Mouse (Mus musculus): Measurements from ENCODE around the gene Hsd17b1. TPM values are rescaled to one million over a fixed set of nuclear protein-coding genes. Genes with fewer than 3 reads are reported as not detected.

Gene Hsd17b1
- polyA plus RNA-seq, 1 experiment from 2014 or later: 0.16 TPM

DNA sequence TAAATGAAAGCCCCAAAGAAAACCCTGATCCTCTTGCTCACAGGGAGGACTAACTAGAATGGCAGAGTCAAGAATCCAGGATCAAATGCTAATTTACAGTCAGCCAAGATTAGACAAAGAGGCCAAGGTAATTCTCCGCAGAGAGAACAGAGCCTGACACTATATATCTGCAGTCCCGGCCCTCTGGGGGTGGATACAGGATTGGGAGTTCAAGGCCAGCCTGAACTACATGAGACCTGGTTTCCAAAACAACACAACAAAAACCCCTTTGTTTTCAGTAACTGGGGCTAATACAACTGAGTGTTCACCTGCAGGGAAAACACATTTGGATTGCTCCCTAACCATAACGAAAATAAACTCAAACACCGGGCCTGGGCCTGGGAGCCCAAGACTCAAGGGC lies 13.7 kb upstream of the Hsd17b1 start:
- H3K27ac ChIP-seq (ENCODE audit: low read length): peak overlapping the region; percentile 99
- ATAC-seq: no peak
- no peak overlapping the region for H3K4me3 ChIP-seq (ENCODE audit: low read length)
- H3K4me1 ChIP-seq (ENCODE audit: control insufficient read depth, insufficient read depth, low read length): peaks cover 56% of the 10 kb centered on the region
- no peak overlapping the region for H3K4me2 ChIP-seq (ENCODE audit: low read depth, low read length)
- no peaks in the 10 kb centered on the region for H3K27me3 ChIP-seq (replicated peaks; ENCODE audit: control insufficient read depth, insufficient read depth, low read length)
- no peaks in the 10 kb centered on the region for H3K36me3 ChIP-seq (ENCODE audit: control insufficient read depth, insufficient read depth, low read length)
- H3K9ac ChIP-seq (ENCODE audit: low read depth, low read length): no peak overlapping the region
- 67% methylated on average over 4 of the region's 4 CpGs for WGBS
- H3K9me3 ChIP-seq (ENCODE audit: control insufficient read depth, low read length): no peaks in the 10 kb centered on the region

DNA sequence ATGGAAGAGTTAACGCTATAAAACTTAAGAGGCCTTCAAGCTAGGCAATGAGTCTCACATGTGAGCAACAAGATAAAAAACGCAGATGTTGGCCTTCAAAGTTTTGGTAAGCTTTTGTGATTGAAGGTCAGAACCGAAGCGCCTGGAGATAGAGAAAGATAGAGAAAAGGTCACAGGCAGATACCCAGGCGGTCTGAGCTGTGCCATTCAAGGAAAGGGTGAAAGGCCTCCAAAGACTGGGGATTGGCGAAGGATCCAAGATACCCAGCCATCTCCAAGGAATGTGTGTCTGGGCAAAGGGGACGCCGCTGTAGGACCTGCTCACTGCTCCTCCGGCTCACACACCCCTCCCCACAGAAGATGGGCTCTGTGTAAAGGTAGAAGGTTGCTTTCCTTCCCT lies 13.2 kb upstream of the Hsd17b1 start:
- WGBS: 90% methylated on average over 9 of the region's 9 CpGs
- H3K27ac ChIP-seq (ENCODE audit: low read length): peak overlapping the region; percentile 99; the same call in 1 of the 2 replicates
- H3K36me3 ChIP-seq (ENCODE audit: control insufficient read depth, insufficient read depth, low read length): no peaks in the 10 kb centered on the region
- no peak overlapping the region for H3K4me2 ChIP-seq (ENCODE audit: low read depth, low read length)
- no peaks in the 10 kb centered on the region for H3K27me3 ChIP-seq (replicated peaks; ENCODE audit: control insufficient read depth, insufficient read depth, low read length)
- ATAC-seq: no peak
- H3K4me1 ChIP-seq (ENCODE audit: control insufficient read depth, insufficient read depth, low read length): peaks cover 51% of the 10 kb centered on the region
- no peak overlapping the region for H3K4me3 ChIP-seq (ENCODE audit: low read length)
- no peak overlapping the region for H3K9ac ChIP-seq (ENCODE audit: low read depth, low read length)
- H3K9me3 ChIP-seq (ENCODE audit: control insufficient read depth, low read length): no peaks in the 10 kb centered on the region

DNA sequence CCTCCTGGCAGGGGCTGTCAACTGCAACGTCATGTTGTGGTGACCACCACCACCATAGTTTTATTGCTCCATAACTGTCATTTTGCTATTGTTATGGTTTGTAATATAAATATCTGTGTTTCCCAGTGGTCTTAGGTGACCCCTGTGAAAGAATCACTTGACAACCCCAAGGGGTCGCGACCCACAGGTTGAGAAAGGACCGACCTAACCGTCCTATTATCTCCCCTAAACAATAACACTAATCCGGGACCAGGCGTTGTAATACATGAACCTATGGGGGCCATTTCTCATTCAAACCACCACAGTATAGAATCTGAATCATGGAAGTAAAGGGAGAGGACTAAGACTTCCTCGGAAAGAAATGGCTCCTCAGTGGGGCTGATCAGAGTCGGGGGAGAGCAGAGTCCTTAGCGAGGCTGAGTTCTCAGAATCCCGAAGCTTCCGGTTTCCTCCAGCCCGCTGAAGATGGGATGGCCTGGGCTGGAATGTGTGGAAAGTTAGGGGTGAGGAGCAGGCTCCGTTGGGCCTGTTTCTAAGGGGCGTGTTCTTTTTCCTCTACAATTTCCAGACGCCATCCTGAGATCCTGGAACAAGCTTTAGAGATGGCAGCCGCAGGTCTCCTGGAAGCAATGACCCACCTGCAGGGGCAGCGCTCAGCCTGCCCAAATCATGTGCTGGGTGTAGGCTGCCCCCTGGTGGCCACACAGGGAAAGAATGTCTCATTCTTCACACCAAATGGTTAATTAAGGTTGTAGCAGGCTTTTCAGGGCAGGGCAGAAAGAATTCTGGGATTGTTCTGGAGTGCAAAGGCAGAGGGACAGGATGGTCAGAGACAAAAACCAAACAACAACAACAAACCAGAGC lies 11.4 kb upstream of the Hsd17b1 start:
- Histone ChIP-seq H3K9ac (ENCODE audit: low read depth, low read length) (peak overlapping the region; percentile 44), H3K4me2 (ENCODE audit: low read depth, low read length) (peak overlapping the region; percentile 50), H3K27me3 (replicated peaks; ENCODE audit: control insufficient read depth, insufficient read depth, low read length) (no peaks in the 10 kb centered on the region), H3K9me3 (ENCODE audit: control insufficient read depth, low read length) (no peaks in the 10 kb centered on the region), H3K27ac (ENCODE audit: low read length) (peak overlapping the region; percentile 34; the same call in 1 of the 2 replicates), H3K36me3 (ENCODE audit: control insufficient read depth, insufficient read depth, low read length) (no peaks in the 10 kb centered on the region), H3K4me1 (ENCODE audit: control insufficient read depth, insufficient read depth, low read length) (peaks cover 40% of the 10 kb centered on the region), H3K4me3 (ENCODE audit: low read length) (peak overlapping the region; percentile 35)
- peak; percentile 9; the same call in 1 of the 2 replicates for ATAC-seq
- 17% methylated on average over 18 of the region's 18 CpGs for WGBS

DNA sequence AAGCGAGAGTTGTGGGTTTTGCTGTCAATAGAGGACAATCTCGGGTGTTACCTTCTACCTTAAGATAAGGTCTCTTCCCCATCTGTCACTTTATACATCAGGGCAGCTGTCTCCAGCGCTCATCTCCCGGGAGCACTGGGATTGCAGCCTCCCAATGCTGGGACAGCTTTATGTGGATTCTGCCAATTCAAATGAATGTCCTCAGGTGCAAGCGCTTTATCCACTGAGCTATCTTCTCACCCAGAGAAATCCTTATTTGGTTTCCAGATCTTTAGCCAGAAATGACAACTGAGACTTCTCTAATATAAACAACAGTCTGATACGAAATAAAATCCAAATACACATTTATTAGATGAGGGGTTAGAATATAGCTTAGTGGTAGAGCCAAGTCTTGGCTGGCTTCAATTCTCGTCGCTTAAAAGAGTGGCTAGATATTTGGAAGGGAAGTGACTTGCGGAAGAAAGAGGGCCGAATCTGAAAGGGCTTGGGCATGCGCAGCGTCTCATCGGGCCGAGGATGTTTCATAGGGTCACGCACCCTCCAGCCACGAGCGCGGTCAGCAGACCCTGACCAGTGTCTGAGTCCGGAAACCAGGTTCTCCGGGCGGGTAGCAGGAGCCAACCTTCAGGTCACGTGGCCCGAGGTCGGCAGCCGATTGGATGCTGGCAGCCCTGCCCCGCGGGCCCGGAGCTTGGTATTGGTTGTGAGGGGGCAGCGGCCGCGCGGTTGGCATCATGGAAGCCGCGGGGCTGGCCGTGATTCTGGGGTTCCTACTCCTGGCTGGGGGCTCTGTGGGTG lies 8.6 kb upstream of the Hsd17b1 start, which contains the start of gene Naglu:
Naglu (plus strand) TSS at position 622 of the 798 bp plus-strand sequence.
- Histone ChIP-seq H3K27ac (ENCODE audit: low read length) (0 out of 2 replicates have a peak within 1 kb of the TSS, but pooled peaks have one; percentile 60), H3K9me3 (ENCODE audit: control insufficient read depth, low read length) (no peaks in the 10 kb centered on the region), H3K36me3 (ENCODE audit: control insufficient read depth, insufficient read depth, low read length) (no peaks in the 10 kb centered on the region), H3K4me2 (ENCODE audit: low read depth, low read length) (peak within 1 kb of the TSS; percentile 96), H3K4me3 (ENCODE audit: low read length) (peak within 1 kb of the TSS; percentile 79), H3K4me1 (ENCODE audit: control insufficient read depth, insufficient read depth, low read length) (peaks cover 14% of the 10 kb centered on the region), H3K27me3 (replicated peaks; ENCODE audit: control insufficient read depth, insufficient read depth, low read length) (no peaks in the 10 kb centered on the region), H3K9ac (ENCODE audit: low read depth, low read length) (peak within 1 kb of the TSS; percentile 81)
- WGBS: 5% methylated on average over 35 of the region's 35 CpGs
- peak; percentile 88 for ATAC-seq

DNA sequence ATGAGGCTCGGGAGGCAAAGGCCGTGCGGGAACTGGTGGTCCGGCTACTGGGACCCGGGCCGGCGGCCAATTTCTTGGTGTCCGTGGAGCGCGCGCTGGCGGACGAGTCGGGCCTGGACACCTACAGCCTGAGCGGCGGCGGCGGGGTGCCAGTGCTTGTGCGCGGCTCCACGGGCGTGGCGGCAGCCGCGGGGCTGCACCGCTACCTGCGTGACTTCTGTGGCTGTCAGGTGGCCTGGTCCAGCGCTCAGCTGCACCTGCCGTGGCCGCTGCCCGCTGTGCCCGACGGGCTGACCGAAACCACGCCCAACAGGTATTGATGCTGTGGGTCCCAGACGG lies 8.1 kb upstream of the Hsd17b1 start:
- Histone ChIP-seq H3K4me3 (ENCODE audit: low read length) (peak overlapping the region; percentile 79), H3K36me3 (ENCODE audit: control insufficient read depth, insufficient read depth, low read length) (no peaks in the 10 kb centered on the region), H3K9ac (ENCODE audit: low read depth, low read length) (peak overlapping the region; percentile 81), H3K27me3 (replicated peaks; ENCODE audit: control insufficient read depth, insufficient read depth, low read length) (no peaks in the 10 kb centered on the region), H3K27ac (ENCODE audit: low read length) (0 out of 2 replicates have a peak overlapping the region, but pooled peaks have one; percentile 60), H3K4me2 (ENCODE audit: low read depth, low read length) (peak overlapping the region; percentile 96), H3K9me3 (ENCODE audit: control insufficient read depth, low read length) (no peaks in the 10 kb centered on the region), H3K4me1 (ENCODE audit: control insufficient read depth, insufficient read depth, low read length) (peaks cover 11% of the 10 kb centered on the region)
- under 1% methylated on average over 36 of the region's 36 CpGs for WGBS
- ATAC-seq: peak; percentile 71

DNA sequence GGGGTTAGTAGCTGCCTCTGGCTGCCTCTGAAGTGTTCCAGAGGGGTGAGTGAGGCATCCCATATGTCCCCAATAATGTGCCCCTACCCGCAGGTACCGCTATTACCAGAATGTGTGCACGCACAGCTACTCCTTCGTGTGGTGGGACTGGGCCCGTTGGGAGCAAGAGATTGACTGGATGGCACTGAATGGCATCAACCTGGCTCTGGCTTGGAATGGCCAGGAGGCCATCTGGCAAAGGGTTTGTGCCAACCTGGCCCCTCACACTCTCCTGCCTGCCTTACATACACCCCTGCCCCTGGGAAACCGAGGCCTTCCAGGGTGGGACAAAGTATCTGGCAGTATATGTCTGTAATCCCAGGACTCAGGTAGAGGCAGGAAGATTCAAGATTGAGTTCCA lies 7.2 kb upstream of the Hsd17b1 start:
- WGBS: 73% methylated on average over 6 of the region's 6 CpGs
- H3K9me3 ChIP-seq (ENCODE audit: control insufficient read depth, low read length): no peaks in the 10 kb centered on the region
- H3K4me2 ChIP-seq (ENCODE audit: low read depth, low read length): peak overlapping the region; percentile 96
- H3K27me3 ChIP-seq (replicated peaks; ENCODE audit: control insufficient read depth, insufficient read depth, low read length): no peaks in the 10 kb centered on the region
- H3K36me3 ChIP-seq (ENCODE audit: control insufficient read depth, insufficient read depth, low read length): no peaks in the 10 kb centered on the region
- H3K9ac ChIP-seq (ENCODE audit: low read depth, low read length): no peak overlapping the region
- peaks cover 10% of the 10 kb centered on the region for H3K4me1 ChIP-seq (ENCODE audit: control insufficient read depth, insufficient read depth, low read length)
- H3K4me3 ChIP-seq (ENCODE audit: low read length): no peak overlapping the region
- ATAC-seq: no peak
- no peak overlapping the region for H3K27ac ChIP-seq (ENCODE audit: low read length)

DNA sequence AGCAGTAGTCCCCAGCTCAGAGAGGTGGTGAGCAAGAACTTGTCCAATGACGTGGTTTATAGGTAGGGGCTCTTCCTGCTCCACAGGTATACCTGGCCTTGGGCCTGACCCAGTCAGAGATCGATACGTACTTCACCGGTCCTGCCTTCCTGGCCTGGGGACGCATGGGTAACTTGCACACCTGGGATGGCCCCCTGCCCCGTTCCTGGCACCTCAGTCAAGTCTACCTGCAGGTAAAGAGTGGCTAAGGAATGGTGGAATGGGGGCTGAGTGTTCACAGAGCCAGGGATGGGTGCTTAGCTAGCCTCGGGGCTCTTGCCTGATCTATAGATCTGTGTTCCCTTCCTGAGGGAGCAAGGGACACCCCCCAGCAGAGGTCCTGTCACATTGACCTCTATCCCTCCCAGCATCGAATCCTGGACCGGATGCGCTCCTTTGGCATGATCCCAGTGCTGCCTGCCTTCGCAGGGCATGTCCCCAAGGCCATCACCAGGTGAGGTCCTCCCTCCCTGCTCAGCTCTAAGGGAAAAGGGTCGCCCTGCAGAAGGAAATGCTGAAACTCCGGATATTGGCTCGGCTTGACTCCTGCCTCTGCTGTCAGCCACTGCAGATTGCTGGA lies 6.3 kb upstream of the Hsd17b1 start:
- Histone ChIP-seq H3K4me1 (ENCODE audit: control insufficient read depth, insufficient read depth, low read length) (peaks cover 3% of the 10 kb centered on the region; the same call in 1 of the 2 replicates), H3K36me3 (ENCODE audit: control insufficient read depth, insufficient read depth, low read length) (no peaks in the 10 kb centered on the region), H3K4me3 (ENCODE audit: low read length) (no peak overlapping the region), H3K4me2 (ENCODE audit: low read depth, low read length) (no peak overlapping the region), H3K27ac (ENCODE audit: low read length) (no peak overlapping the region), H3K9ac (ENCODE audit: low read depth, low read length) (no peak overlapping the region), H3K27me3 (replicated peaks; ENCODE audit: control insufficient read depth, insufficient read depth, low read length) (no peaks in the 10 kb centered on the region), H3K9me3 (ENCODE audit: control insufficient read depth, low read length) (no peaks in the 10 kb centered on the region)
- WGBS: 76% methylated on average over 14 of the region's 14 CpGs
- no peak for ATAC-seq

DNA sequence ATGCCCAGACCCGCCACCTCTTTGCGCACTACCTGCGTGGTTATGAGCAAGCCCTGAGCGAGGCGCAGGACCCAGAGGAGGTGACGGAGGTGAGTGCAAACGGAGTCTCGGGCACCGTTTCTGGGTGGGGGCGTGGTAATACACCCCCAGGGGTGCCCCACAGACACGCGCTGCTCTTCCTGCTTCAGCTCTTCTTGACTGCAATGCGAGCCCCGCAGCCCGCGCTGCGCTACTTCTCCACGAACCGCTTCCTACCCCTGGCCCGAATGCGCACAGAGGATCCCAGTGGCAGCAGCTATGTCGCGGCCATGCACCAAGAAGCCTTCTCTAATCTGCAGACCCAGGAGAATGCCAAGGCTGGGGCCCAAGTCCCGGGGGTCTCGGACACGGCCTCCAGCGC lies 1.5 kb downstream of the Hsd17b1 start:
- Histone ChIP-seq H3K4me1 (ENCODE audit: control insufficient read depth, insufficient read depth, low read length) (peaks cover 17% of the 10 kb centered on the region), H3K9me3 (ENCODE audit: control insufficient read depth, low read length) (no peaks in the 10 kb centered on the region), H3K4me3 (ENCODE audit: low read length) (peak overlapping the region; percentile 21), H3K36me3 (ENCODE audit: control insufficient read depth, insufficient read depth, low read length) (no peaks in the 10 kb centered on the region; the same call in 1 of the 2 replicates), H3K27me3 (replicated peaks; ENCODE audit: control insufficient read depth, insufficient read depth, low read length) (peaks cover 33% of the 10 kb centered on the region), H3K9ac (ENCODE audit: low read depth, low read length) (0 out of 2 replicates have a peak overlapping the region, but pooled peaks have one; percentile 26), H3K27ac (ENCODE audit: low read length) (no peak overlapping the region), H3K4me2 (ENCODE audit: low read depth, low read length) (peak overlapping the region; percentile 16; the same call in 1 of the 2 replicates)
- 5% methylated on average over 27 of the region's 27 CpGs for WGBS
- no peak for ATAC-seq

DNA sequence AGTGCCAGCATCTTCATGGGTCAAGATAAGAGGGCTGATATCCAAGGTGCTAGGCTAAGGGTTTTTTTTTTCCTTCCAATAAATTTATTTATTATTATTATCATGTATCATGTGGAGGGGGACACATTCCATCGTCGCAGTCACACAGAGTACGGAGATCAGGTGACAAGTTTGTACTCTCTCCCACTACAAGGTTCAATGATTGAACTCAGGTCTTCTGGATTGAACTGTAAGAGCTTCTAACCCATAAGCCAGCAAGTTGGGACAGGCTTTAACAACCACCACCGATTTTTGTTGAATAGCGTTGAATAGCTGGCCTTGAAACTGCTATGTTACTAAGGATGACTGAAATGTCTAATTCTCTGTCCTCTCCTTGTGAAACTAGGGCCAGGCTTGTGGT lies 2.2 kb downstream of the Hsd17b1 start:
- Histone ChIP-seq H3K4me1 (ENCODE audit: control insufficient read depth, insufficient read depth, low read length) (peaks cover 17% of the 10 kb centered on the region), H3K9me3 (ENCODE audit: control insufficient read depth, low read length) (no peaks in the 10 kb centered on the region), H3K36me3 (ENCODE audit: control insufficient read depth, insufficient read depth, low read length) (no peaks in the 10 kb centered on the region; the same call in 1 of the 2 replicates), H3K4me3 (ENCODE audit: low read length) (no peak overlapping the region), H3K27ac (ENCODE audit: low read length) (no peak overlapping the region), H3K4me2 (ENCODE audit: low read depth, low read length) (no peak overlapping the region), H3K27me3 (replicated peaks; ENCODE audit: control insufficient read depth, insufficient read depth, low read length) (peaks cover 33% of the 10 kb centered on the region), H3K9ac (ENCODE audit: low read depth, low read length) (no peak overlapping the region)
- no peak for ATAC-seq
- 64% methylated on average over 5 of the region's 5 CpGs for WGBS
